Mouse (Mus musculus) myocyte (in vitro differentiated cells): ENCODE results near the gene Rims1. TPM values are rescaled to one million over a fixed set of nuclear protein-coding genes. Genes with fewer than 3 reads are reported as not detected.

Experiments
- H3K27me3 ChIP-seq: one replicate; pipeline ENCODE4 v1.6.1; 2011; ENCODE audit not compliant: control insufficient read depth, insufficient read depth, insufficient read length
- H3K36me3 ChIP-seq: one replicate; pipeline ENCODE4 v1.6.1; 2011; ENCODE audit not compliant: control insufficient read depth, insufficient read depth
- H3K4me2 ChIP-seq: one replicate; pipeline ENCODE4 v1.6.1; 2011; ENCODE audit warnings: low read depth, control low read depth
- H3K4me3 ChIP-seq: one replicate; pipeline ENCODE4 v1.5.1; 2011; ENCODE audit warnings: mild to moderate bottlenecking, control low read depth, moderate library complexity
- H3K79me2 ChIP-seq: one replicate; pipeline ENCODE4 v1.6.1; 2011; ENCODE audit not compliant: control insufficient read depth, insufficient read depth
- H3ac ChIP-seq: one replicate; pipeline ENCODE4 v1.6.1; 2011; ENCODE audit not compliant: control insufficient read depth, insufficient read length
- CEBPB ChIP-seq: IDR thresholded peaks from 2 replicates; pipeline ENCODE4 v1.6.1; 2011; ENCODE audit warnings: mild to moderate bottlenecking, moderate library complexity; ENCODE audit not compliant: poor library complexity, insufficient read depth, severe bottlenecking
- E2F4 ChIP-seq: IDR thresholded peaks from one replicate; pipeline ENCODE4 v1.6.1; 2011; ENCODE audit warnings: mild to moderate bottlenecking, control low read depth, moderate library complexity; ENCODE audit not compliant: insufficient read depth
- MAX ChIP-seq: IDR thresholded peaks from one replicate; pipeline ENCODE4 v1.6.1; 2011; ENCODE audit warnings: low read depth, mild to moderate bottlenecking, control low read depth
- MYOD1 ChIP-seq, 3 experiments: IDR thresholded peaks; one replicate each; pipeline ENCODE4 v1.6.1; 2011; ENCODE audit warnings: control low read depth in 2 of 3, low read depth in 2 of 3, mild to moderate bottlenecking in 2 of 3, moderate library complexity in 1 of 3; ENCODE audit not compliant: insufficient read length in 2 of 3, control insufficient read depth in 1 of 3
- MYOG ChIP-seq, 3 experiments: IDR thresholded peaks; one replicate each; pipeline ENCODE4 v1.6.1; 2011; ENCODE audit warnings: control low read depth in 2 of 3, low read depth in 2 of 3, mild to moderate bottlenecking in 2 of 3; ENCODE audit not compliant: insufficient read length in 2 of 3, control insufficient read depth in 1 of 3, insufficient read depth in 1 of 3
- POLR2A ChIP-seq: IDR thresholded peaks from one replicate; pipeline ENCODE4 v1.6.1; 2011; ENCODE audit warnings: low read depth, mild to moderate bottlenecking, control low read depth, moderate library complexity; ENCODE audit not compliant: insufficient read length
- POLR2AphosphoS2 ChIP-seq: IDR thresholded peaks from one replicate; pipeline ENCODE4 v1.6.1; 2011; ENCODE audit warnings: low read depth, control low read depth; ENCODE audit not compliant: insufficient read length
- REST ChIP-seq: IDR thresholded peaks from one replicate; pipeline ENCODE4 v1.6.1; 2011; ENCODE audit warnings: mild to moderate bottlenecking, control low read depth, moderate library complexity; ENCODE audit not compliant: insufficient read depth, insufficient read length
- SRF ChIP-seq: IDR thresholded peaks from one replicate; pipeline ENCODE4 v1.6.1; 2011; ENCODE audit warnings: low read depth; ENCODE audit not compliant: control insufficient read depth, insufficient read length
- TCF12 ChIP-seq: IDR thresholded peaks from one replicate; pipeline ENCODE4 v1.6.1; 2011; ENCODE audit warnings: mild to moderate bottlenecking, control low read depth; ENCODE audit not compliant: poor library complexity, insufficient read depth, severe bottlenecking
- TCF3 ChIP-seq: IDR thresholded peaks from one replicate; pipeline ENCODE4 v1.6.1; 2011; ENCODE audit warnings: low read depth, control low read depth; ENCODE audit not compliant: insufficient read length
- USF1 ChIP-seq: IDR thresholded peaks from one replicate; pipeline ENCODE4 v1.6.1; 2011; ENCODE audit warnings: low read depth, mild to moderate bottlenecking, control low read depth, moderate library complexity
- polyA plus RNA-seq: library from polyadenylated mRNA; unstranded; fragments of >200 nt; fragmentation: generic; extraction: Trizol; gene quantifications from one replicate; pipeline ENCODE4 v1.2.1, GENCODE M21; 2012; ENCODE audit warnings: missing spikeins

Gene Rims1
- polyA plus RNA-seq, 1 experiment = not detected

GRCm38 (mm10) chr1:22803471-22803870, 2.3 kb downstream of the Rims1 start:
- Histone ChIP-seq H3K4me3 (no peak overlapping the region), H3K4me2 (no peak overlapping the region), H3ac (no peak overlapping the region), H3K27me3 (peaks cover 14% of the 10 kb centered on the region), H3K79me2 (no peaks in the 10 kb centered on the region), H3K36me3 (no peaks in the 10 kb centered on the region)
- TF ChIP-seq USF1 = no peak
- no peak for TF ChIP-seq REST
- no peak for TF ChIP-seq CEBPB
- TF ChIP-seq MYOD1 (IDR thresholded peaks at IDR 0.05; ENCODE audit: control insufficient read depth in 1 of 3, insufficient read length in 2 of 3, low read depth in 2 of 3) = no peak
- TF ChIP-seq SRF = no peak
- no peak for TF ChIP-seq TCF3
- TF ChIP-seq MAX = no peak
- TF ChIP-seq POLR2A = no peak
- TF ChIP-seq POLR2AphosphoS2 = no peak
- TF ChIP-seq E2F4 = no peak
- no peak for TF ChIP-seq TCF12
- no peak for TF ChIP-seq MYOG (IDR thresholded peaks at IDR 0.05; ENCODE audit: control insufficient read depth in 1 of 3, insufficient read depth in 1 of 3, insufficient read length in 2 of 3, low read depth in 2 of 3)

DNA sequence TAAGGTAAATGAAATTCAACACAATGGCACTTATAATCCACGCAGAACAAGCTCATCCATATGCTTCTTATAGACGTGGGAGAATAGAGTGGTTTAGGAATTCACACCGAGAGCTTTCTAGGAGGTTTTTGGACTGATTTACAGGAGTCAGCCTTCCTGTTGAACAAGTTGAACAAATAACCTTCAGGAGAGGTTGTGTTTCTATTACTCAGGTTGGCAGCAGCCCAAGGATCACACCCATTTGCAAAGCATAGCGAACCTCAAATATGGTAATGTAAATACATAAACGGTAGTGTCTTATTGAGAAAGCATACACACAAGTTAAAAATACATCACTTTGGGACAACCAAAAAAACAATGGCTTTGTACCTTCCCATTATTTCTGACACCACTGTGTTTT, 5.5 kb downstream of the Rims1 start:
- no peaks in the 10 kb centered on the region for H3K36me3 ChIP-seq
- TF ChIP-seq MYOD1 (IDR thresholded peaks at IDR 0.05; ENCODE audit: control insufficient read depth in 1 of 3, insufficient read length in 2 of 3, low read depth in 2 of 3) (no peak), POLR2A (no peak), MAX (no peak), MYOG (IDR thresholded peaks at IDR 0.05; ENCODE audit: control insufficient read depth in 1 of 3, insufficient read depth in 1 of 3, insufficient read length in 2 of 3, low read depth in 2 of 3) (no peak), E2F4 (no peak), USF1 (no peak), CEBPB (no peak), POLR2AphosphoS2 (no peak), TCF3 (no peak), REST (no peak), TCF12 (no peak), SRF (no peak)
- H3K79me2 ChIP-seq = no peaks in the 10 kb centered on the region
- no peak overlapping the region for H3ac ChIP-seq
- H3K27me3 ChIP-seq = peaks cover 2% of the 10 kb centered on the region
- no peak overlapping the region for H3K4me2 ChIP-seq
- H3K4me3 ChIP-seq = no peak overlapping the region

DNA sequence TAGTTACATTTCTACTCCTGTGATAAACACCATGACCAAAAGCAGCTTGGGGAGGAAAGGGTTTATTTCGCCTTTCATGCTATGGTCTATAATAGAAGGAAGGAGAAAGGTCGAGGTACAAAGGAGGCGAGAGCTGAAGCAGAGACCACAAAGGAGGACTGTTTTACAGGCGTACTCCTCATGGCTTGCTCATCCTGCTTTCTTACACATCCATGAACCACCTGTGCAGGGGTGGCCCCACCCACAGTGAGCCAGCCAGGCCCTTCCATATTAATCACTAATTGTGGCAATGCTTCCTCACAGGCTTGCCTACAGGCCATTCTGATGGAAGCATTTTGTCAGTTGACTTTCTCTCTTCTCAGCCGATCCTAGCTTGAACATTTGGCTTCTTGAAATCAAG, 8.7 kb downstream of the Rims1 start:
- TF ChIP-seq POLR2AphosphoS2 (no peak), USF1 (no peak), POLR2A (no peak), SRF (no peak), E2F4 (no peak), MAX (no peak), TCF12 (no peak), REST (no peak), MYOG (IDR thresholded peaks at IDR 0.05; ENCODE audit: control insufficient read depth in 1 of 3, insufficient read depth in 1 of 3, insufficient read length in 2 of 3, low read depth in 2 of 3) (no peak), TCF3 (no peak), CEBPB (no peak), MYOD1 (IDR thresholded peaks at IDR 0.05; ENCODE audit: control insufficient read depth in 1 of 3, insufficient read length in 2 of 3, low read depth in 2 of 3) (no peak)
- no peaks in the 10 kb centered on the region for H3K79me2 ChIP-seq
- H3ac ChIP-seq = no peak overlapping the region

DNA sequence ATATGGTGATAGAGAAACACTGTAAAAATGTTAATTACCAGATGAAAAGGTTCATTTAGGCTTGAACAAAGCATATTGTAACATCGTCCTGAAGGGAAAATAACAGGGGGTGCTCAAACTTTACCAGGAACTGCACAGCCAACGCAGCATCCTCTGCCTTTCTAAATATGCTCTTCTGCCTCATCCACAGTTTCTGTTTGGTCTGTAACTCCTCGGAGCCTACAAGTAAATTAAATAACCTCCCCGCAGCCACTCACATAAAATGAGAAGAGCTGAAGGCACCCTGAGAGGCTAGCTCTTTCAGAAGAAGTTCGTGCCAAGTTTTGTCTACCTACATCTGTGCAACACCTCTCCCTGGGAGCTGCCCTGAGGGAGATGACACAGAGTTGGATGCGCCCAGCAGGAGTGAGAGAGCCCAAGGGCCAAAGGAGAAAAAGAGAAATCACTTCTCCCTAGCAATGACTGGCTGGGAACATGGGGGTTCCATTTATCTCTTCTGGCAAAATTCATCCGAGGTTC, 16.3 kb downstream of the Rims1 start:
- H3K27me3 ChIP-seq = no peaks in the 10 kb centered on the region
- TF ChIP-seq MYOG (IDR thresholded peaks at IDR 0.05; ENCODE audit: control insufficient read depth in 1 of 3, insufficient read depth in 1 of 3, insufficient read length in 2 of 3, low read depth in 2 of 3) (no peak), E2F4 (no peak), USF1 (no peak), TCF12 (no peak), CEBPB (no peak), MAX (no peak), SRF (no peak), MYOD1 (IDR thresholded peaks at IDR 0.05; ENCODE audit: control insufficient read depth in 1 of 3, insufficient read length in 2 of 3, low read depth in 2 of 3) (no peak), POLR2A (no peak), REST (no peak), POLR2AphosphoS2 (no peak), TCF3 (no peak)
- no peak overlapping the region for H3K4me2 ChIP-seq
- no peaks in the 10 kb centered on the region for H3K79me2 ChIP-seq
- no peak overlapping the region for H3K4me3 ChIP-seq
- no peak overlapping the region for H3ac ChIP-seq
- no peaks in the 10 kb centered on the region for H3K36me3 ChIP-seq

More for the DNA sequence above, 8.7 kb downstream of the Rims1 start:
- Histone ChIP-seq H3K36me3 (no peaks in the 10 kb centered on the region), H3K4me3 (no peak overlapping the region), H3K4me2 (no peak overlapping the region), H3K27me3 (no peaks in the 10 kb centered on the region)
